Mouse (Mus musculus) layer of hippocampus, postnatal 14 days (tissue): ENCODE data around the gene Rbpms2. TPM values are rescaled to one million over a fixed set of nuclear protein-coding genes. Genes with fewer than 3 reads are reported as not detected.
"Not testable (repeated sequence)": the region's sequence is repeated elsewhere in the genome, so short reads cannot be mapped to it uniquely, and the experiment has no call there.

Source experiments
- DNase-seq, 2 experiments: peaks; one replicate each; pipeline ENCODE4 v3.0.0; 2021 to 2022; ENCODE audit warnings: low spot score in 2 of 2, mixed read lengths in 1 of 2
- total RNA-seq, 2 experiments: library from RNA; stranded (reverse); gene quantifications; 2 replicates each; pipeline ENCODE4 v1.2.3; 2021

Gene Rbpms2
- total RNA-seq, 2 experiments from 2014 or later = 2.1 to 2.3 TPM

GRCm38 (mm10) chr9:65653741-65654140, 24.3 kb downstream of the Rbpms2 start:
- no peak for DNase-seq

GRCm38 (mm10) chr9:65654700-65655237, 25.3 kb downstream of the Rbpms2 start:
- no peak for DNase-seq

GRCm38 (mm10) chr9:65655540-65655939, 26.1 kb downstream of the Rbpms2 start:
- DNase-seq = no peak

- DNase-seq = no peak
These were observed 27.8 kb downstream of the Rbpms2 start for GRCm38 (mm10) chr9:65657218-65657617.

- no peak for DNase-seq
These were observed 31.6 kb downstream of the Rbpms2 start for GRCm38 (mm10) chr9:65661029-65661428.

- no peak for DNase-seq
These were observed 32.0 kb downstream of the Rbpms2 start for GRCm38 (mm10) chr9:65661493-65661892.

GRCm38 (mm10) chr9:65664163-65664562, 34.7 kb downstream of the Rbpms2 start:
- DNase-seq = peak in 1 of 2 experiments; percentile 49

- DNase-seq = no peak
These were observed 36.6 kb downstream of the Rbpms2 start for GRCm38 (mm10) chr9:65666042-65666441.

GRCm38 (mm10) chr9:65667701-65668100, 38.3 kb downstream of the Rbpms2 start, which contains the start of gene Oaz2:
Gene Oaz2 (plus strand): TSS chr9:65668001.
- DNase-seq = no peak

- DNase-seq = no peak
These were observed 42.0 kb downstream of the Rbpms2 start for GRCm38 (mm10) chr9:65671431-65671931.

GRCm38 (mm10) chr9:65672996-65673395, 43.5 kb downstream of the Rbpms2 start:
- no peak for DNase-seq

- no peak for DNase-seq
These were observed 46.3 kb downstream of the Rbpms2 start for GRCm38 (mm10) chr9:65675461-65676357.

- peak; percentile 91 to 97 for DNase-seq
These were observed 47.1 kb downstream of the Rbpms2 start for GRCm38 (mm10) chr9:65676358-65677118.

- no peak for DNase-seq
These were observed 47.6 kb downstream of the Rbpms2 start for GRCm38 (mm10) chr9:65677119-65677462.

- DNase-seq = no peak
These were observed 49.8 kb downstream of the Rbpms2 start for GRCm38 (mm10) chr9:65679181-65679761.

- no peak for DNase-seq
These were observed 51.6 kb downstream of the Rbpms2 start for GRCm38 (mm10) chr9:65680938-65681633.

- DNase-seq = no peak
These were observed 52.1 kb downstream of the Rbpms2 start for GRCm38 (mm10) chr9:65681634-65681940.

- DNase-seq = no peak
These were observed 52.7 kb downstream of the Rbpms2 start for GRCm38 (mm10) chr9:65682183-65682582.

- DNase-seq = no peak
These were observed 53.5 kb downstream of the Rbpms2 start for GRCm38 (mm10) chr9:65682994-65683393.

- no peak for DNase-seq
These were observed 55.3 kb downstream of the Rbpms2 start for GRCm38 (mm10) chr9:65684704-65685103.

GRCm38 (mm10) chr9:65689869-65690268, 60.4 kb downstream of the Rbpms2 start:
- not testable (repeated sequence) for DNase-seq
